Mouse (Mus musculus) adrenal gland, postnatal 14 days (tissue): ENCODE data around the gene Atp11a. TPM values are rescaled to one million over a fixed set of nuclear protein-coding genes. Genes with fewer than 3 reads are reported as not detected.

Experiments used
- DNase-seq: peaks from one replicate; pipeline ENCODE4 v3.0.0; 2021; ENCODE audit warnings: mixed read lengths
- total RNA-seq: library from RNA; stranded (reverse); gene quantifications from 2 replicates; pipeline ENCODE4 v1.2.3, GENCODE M21; 2021

Gene Atp11a
- total RNA-seq, 1 experiment from 2014 or later: 72.1 TPM

DNA sequence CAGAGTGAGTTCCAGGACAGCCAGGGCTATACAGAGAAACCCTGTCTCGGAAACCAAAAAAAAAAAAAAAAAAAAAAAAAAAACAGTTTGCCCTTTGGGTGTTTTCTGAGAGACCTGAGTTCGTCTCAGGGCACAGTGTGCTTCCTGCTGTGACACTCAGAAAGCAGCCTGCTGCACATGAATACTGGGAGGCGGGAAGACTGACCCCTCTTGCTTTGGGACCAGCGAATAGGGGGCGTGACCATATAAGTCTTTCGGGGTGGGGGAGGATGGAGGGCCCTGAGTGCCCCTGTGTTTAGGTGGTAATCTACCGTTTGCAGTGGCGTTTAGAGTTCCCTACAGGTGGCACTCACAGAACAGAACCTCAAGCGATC, 116.2 kb downstream of the Atp11a start:
- no peak for DNase-seq

DNA sequence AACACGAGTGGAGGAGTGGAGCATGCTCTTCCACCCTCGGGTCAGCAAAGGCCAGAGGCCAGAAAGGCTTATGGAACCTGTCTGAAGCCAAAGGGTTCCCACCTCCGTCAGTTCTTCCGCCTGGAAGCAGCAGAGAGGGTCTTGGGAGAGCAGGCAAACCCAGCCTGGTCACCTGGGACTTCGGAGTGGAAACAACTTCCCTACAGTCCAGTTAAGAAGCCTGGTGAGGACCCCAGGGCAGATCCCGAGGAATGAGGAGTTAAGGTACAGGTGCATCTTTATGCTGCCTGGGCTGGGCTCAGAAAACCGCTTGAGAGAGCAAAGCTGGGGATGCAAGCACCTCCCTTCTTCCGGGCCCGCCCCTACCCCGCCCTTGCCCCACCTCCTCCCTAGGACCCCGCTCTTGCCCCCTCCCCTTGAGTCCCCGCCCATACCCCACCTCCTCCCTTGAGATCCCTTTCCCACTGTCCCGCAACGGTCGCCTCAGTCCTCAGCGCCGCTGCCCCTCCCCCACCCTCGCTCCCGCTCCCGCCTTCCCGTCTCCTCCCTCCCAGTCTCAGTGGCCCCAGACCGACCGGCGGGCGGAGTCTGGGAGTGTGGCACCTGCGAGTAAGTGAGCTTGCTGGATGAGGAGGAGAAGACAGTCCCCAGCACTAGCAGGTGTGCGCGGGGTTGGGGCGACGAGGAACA, 116.7 kb downstream of the Atp11a start, which contains the start of gene Mcf2l:
TSS of gene Mcf2l (plus strand) at position 450 of the 690 bp plus-strand sequence.
- DNase-seq: peak; percentile 62

DNA sequence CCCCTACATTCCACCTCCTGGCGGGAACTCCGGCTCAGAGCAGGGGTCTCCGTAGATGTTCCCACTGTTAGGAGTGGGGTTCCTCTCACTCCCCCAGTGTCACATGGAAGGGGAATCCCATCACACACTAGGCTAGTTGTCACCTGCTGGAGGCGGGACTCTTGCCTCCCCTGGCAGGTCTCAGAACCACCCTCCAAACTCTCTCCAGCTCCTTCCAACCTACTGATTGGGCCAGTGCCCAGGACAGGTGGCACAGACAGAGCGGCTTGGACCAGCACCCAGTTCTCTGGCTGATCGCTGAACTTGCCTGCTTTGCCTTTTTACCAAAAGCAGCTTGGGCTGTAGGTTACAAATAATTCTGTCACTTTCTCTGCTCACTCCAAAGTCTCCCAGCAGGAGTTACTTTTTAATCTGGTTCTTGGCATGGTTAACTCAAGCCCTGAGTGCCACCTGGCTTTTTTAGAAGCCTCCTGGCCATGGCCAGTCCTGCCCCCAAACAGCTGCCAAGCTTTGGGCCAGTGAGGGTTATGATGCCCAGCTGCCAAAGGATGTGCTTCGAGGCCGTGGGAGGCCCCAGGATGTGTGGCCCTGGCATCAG, 117.5 kb downstream of the Atp11a start:
- no peak for DNase-seq

DNA sequence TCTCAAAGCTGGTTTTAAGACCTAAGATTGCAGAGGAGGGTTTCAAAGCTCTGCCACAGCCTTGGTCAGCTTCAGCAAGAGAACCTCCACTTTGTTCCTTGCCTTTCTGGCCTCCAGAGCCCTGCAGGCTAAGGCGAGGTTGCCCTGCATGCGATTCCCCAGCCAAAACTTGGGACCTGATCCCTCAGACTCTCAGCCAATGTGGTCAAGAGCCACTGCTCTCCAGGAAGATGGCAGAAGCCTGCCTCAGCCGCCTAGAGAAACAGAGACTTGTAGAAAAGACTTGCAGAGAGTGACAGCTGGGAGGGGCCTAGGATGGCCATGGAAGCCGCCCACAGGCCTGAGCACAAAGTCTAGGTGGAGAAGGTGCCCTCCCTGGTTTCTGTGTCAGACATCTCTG, 118.2 kb downstream of the Atp11a start:
- no peak for DNase-seq

DNA sequence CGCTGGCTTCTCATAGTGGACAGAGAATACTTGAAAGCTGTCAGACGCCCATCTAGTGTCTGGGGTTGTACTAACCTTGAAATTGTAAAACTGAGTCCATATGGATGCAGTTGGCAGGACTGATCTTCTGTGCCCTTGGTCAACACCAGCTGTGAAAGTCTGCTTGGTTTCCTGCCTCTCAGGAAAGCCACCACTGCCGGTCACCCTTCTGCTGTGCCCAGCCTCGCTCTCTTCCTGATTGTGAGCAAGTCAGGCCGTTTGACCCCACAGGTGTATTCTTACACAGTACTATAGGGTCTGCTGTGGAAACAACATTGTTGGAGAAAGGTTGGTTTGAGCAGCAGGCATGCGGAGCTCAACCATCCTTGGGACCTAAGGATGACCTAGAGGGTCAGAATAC, 120.3 kb downstream of the Atp11a start:
- DNase-seq: no peak

DNA sequence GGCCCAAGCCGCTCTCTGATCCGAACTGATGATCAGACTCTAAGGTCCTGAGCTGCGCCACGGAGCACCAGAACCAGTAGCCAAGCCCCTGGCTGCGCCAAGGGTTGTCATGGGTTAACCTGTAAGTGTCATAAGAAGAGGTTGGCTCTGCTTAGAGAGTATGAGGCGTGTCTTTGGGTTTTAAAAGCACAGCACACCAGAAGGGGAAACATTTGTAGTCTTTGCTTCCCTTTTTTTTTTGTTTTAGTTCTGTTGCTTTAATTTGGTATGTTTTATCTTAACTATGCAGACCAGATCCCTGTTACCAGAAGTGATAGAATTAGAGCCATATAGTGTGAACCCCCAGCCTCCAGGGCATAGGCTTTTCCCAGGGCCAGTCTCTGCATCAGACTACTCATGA, 123.3 kb downstream of the Atp11a start:
- DNase-seq: no peak

DNA sequence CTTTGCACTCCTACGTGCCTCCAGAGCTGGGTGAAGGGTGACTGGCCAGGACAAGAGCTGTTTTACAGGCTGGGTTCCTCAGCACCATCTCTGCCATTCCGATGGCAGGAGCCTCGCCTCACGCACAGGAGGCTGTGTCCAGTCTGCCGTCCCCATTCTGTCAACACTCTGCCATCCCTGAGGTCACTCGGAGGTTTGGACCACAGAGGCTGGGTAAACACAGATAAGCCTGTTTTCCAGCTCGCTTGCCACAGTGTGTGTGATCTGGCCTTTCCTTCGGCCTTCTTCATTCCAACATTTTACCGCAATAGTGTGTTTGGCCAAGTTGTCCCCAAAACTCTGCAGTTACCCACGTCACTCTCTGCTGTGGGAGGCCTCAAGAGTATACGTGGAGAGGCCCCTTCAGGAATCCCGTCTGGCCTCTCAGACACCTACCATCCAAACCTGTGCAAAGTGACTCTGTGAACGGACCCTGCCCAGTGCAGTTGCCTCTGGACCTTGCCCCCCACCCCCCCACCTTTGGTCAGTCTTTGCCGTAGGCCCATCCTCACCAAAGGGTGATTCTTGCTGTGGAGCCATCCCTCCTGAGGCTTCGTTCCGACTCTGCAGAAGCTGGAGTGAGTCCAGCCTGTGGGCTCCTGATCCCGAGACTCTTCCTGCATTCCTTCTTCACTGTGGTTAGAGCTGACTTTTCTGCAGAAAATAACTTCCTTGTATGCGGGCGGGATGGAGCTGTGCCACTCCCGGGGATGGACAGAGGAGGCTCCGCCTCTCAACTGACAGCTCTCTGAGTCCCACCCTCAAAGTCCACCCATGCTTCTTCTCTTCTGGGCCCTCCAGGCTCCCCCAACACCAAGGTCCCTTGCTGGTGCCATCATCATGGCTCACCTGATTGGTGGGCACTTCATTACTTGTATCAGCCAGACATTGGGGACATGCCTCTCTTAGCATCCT, 126.5 kb downstream of the Atp11a start:
- DNase-seq: no peak

DNA sequence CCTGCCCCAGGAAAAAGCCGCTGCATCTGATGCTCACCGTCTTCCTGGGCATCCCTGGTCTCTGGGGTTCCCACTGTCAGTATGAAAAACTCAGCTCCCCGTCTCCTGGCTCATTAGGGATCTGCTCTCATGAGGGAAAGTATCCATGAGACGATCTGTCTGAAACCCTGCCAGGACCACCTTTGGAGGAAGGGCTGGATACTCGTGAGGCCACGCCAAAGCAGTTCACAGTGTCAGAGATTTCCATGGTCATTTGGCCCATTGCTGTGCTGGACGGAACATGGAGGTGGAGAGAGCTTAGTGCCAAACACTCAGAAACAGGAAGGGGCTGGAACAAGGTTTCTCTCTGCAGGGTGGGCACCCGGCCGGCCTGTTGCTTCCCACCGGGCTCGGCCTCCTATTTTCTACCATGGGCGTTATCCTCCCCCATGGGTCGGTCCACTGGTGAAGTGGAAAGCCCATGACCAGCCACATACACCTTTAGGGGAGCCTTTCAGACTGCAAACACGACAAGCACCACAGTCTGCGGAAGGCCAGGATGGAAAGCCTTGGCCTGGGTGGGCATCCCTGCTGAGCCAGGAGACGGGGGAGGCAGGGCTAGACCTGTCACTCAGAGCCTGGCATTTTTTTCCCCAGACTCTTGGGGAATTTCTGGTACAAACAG, 131.1 kb downstream of the Atp11a start:
- no peak for DNase-seq

DNA sequence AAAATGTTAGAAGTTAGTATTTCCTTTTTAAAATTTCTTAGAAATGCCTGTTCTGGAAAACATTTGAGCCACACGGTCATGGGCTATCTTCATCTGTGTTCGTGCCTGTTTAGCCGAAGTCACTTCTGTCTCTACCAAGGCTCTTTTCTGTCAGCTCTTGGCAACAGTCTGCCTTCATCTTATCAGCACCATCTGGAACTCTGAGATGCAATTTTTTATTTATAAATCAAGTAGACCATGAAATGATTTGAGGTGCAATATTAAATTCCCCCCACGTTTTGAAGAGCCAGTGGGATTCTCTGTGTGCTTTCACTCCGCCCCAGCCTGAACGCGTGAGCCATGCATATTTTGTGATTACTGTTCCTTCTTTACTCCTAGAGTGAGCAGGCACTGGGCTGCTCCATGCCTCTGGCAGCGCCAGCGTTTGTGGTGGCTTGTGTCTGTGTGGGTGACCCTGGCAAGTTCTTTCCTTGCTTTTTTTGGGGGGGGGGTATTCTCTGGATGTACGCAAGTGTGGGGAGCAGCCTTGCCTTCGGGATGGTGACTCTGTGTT, 132.3 kb downstream of the Atp11a start:
- DNase-seq: no peak

DNA sequence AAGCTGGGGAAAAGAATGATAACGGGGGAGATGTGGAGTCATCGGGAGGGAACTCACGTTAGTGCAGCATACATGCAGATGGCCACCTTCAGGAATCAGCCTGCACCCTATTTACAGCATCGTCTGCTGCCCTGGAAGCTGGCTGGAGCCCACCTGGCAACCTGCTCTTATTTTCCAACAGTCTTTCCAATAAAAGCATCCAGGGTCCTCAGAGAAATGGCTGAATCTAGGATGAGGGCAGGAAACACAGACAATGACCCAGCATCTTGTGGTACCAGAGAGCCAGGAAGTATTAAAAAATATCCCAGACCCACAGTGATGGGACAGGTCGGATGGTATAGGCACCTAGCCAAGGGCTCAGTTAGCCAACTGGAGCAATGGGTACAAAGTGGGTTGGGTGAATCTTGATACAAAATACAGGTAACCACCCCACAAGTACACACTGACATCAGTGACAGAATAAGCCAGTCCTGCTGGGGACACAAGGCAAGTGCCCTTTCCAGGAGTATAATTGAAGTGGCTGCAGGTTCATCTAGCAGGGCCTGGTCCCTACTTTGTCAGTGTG, 136.2 kb downstream of the Atp11a start:
- DNase-seq: no peak

DNA sequence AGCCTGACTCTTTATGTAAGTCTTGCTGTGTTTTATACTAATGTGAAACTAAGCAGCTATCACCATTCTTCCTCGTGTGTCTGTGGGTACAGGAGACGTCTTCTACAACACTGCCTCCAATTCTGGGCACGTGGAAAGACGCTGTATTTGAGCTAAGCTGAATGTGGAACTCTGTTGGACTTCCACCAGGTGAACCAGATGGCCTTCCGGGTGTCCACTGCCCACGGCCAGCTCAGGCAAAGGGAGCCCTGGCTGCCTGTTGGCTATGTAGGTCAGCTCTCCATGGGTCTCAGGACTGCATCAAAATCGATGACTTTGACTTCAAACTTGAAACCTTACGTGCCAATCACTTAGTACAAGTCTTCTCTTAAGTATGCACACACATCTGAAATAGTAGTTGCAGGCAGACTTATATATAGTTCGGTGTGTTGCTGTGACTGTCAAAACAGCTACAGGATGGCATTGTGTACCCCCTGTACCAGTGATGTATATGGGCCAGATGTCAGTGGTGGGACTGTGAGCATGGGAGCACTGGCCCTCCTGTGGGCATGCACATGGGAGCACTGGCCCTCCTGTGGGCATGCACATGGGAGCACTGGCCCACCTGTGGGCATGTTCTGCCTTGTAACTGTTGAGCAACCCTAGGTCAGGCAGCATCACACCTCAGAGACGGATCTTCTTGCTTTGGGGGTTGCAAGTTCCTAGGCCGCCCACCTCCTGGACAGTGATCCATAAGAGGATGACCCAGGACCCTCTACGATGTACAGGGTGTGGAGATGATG, 137.2 kb downstream of the Atp11a start:
- no peak for DNase-seq

DNA sequence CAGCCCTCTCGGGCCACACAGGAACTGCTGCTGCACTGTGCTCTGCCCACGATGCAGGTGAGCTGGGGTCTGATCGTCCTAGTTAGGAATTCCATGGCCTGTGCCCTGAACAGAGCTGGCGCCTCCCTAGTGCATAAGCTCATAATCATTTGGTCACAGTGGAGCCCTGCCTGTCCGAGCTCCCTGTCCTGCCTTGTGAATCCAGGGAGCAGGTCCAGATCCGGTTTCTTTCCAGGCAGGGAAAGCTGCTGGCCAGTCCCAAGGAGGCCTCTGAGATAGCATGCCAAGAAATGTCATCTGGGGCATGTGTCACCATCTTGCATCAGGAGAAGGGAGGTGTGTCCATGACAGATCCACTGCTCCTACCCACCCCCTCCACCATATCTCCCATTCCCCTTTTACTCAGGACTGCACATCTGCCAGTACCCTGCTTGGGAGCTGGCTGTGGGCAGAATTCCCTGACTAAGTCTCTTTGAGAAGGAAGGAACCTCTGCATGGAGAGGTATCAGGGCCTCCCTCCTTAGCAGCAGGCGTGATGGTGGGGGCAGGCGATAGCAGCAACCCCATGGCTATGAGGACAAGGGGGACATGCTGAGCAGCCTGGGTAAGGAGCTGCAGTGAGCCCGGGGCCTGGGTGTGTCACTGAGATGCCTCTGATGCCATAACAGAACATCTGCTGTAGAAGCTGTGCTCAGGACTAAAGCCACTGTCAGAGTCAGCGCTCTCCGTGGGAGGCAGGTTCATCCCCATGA, 138.1 kb downstream of the Atp11a start:
- DNase-seq: no peak

DNA sequence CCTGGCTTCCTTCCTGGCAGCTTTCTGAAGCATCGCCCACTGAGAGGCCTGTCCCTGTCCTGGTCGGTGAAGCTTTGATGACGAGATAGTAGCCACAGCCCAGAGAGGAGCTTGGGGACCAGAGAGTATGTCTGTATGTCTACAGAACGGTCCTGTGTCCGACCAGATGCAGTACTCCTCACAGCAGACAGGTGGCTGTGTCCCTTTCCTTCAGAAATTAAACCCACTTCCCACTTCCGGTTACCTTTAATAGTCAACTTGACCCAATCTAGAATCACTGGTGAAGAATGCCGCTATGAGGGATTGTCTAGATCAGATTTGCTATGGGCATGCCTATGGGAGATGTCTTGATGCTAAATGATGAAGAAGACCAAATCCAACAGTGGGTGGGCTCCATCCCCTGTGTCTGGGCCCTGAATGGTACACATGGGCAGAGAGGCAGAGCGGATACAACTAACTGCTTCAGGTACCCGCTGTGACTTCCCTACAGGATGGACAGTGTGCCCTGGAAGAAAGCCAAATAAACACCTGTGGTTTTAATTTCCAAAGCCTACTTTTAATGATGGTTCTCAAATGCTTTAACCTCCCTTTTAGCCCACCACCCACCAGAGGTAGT, 138.8 kb downstream of the Atp11a start:
- DNase-seq: no peak

DNA sequence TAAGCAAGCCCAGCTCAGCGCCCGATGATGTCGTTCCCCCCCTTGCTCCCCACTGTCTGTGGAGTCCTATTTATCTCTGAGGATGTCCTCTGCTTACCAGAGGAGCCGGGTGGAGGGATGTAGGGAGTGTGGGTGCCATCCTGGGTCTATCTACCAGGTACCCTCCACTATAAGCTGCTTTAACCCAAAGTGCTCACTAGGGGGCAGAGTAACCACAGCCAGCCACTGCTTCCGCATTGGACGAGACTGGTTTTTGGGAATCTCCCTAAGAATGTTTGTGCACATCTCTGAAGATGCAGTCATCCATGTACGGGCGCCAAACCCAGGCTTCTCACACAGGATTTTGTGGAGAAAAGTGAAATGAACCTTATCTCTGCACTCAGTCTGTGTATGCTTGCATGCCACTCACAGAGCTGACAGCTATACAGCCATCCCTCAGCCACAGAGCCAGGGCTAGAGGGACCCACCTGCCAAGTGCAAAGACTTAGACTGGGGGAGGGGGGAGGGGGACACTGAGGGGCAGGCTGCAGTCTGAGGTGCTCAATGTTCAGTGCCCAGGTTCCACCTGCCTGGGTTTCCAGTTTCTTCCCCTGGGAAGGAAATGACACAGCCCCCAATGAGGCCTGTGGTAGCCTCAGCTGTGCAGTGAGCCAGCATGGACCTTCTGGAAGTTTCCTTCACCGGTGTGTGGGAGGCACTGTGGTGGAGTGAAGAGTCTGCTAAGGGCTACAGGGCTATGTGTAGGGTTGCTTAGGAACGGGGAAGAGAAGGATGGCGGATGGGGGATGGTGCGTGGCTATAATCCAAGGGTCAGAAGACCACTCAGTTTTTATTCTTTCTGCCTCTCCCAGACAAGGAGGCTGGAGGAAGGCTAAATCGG, 139.9 kb downstream of the Atp11a start:
- peak; percentile 73 for DNase-seq

DNA sequence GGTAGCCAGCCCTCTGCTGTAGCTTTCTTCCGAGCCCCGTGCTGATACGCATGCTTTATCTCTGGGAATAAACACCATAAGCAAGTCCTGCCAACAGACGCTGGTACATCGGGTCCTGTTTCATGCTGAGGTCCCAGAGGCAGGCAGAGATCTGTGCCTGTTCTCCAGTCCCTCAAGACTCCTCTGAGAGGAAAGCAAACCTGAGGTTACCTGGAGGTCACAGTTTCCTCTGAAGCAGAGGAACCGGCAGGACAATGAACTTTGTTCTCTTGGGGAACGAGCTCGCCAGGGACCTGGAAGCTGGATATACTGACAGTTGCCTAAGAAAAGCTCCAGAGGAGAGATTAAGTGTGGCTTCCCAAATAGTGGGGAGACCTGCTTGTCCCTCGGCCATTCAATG, 141.0 kb downstream of the Atp11a start:
- peak; percentile 33 for DNase-seq

DNA sequence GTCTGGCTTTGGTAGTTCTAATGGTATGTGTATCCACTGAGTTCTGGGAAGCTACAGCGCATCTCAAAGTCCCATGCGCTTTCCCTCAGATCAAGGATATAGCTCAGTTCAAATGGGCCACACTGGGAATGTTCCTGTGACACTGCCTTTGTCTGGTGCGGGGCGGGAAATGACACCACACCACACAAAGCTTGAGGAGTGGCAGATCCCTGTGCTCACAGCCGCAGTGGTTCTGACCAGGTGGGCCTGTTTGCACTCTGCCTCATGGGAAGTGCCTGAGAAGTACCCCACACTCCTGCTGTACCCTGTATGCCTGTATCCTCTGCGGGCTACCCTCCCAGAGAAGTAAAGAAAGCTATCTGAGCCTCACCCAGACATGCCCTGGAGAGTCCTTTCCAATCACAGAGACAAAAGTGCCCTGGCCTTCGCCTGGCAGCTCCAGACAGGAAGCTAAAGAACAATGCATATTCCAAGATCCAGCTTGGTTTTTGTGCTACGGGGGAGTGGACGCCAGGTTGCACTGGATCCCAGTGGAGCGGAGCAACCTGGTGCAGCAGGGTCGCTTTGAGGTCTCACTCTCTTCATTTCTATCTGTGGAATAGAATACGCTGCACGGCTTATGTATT, 147.1 kb downstream of the Atp11a start:
- DNase-seq: no peak

DNA sequence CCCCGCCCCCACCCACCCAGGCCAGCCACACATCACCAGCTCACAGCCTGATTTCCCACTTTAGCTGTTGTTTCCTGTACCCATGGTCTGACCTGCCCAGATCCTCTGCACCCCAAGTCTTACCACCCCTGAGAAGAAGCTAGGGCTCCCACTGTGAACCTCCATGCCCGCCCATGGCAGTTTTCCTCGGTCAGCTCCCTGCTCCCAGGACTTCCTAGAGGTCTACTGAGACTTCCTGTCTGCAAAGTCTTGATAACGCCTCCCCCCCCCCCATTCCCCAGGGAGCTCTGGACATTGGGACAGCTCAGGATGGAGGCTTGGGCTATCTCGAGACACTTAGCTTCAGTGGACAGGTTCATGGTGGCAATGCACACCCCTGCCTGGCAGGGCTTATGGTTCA, 148.3 kb downstream of the Atp11a start:
- DNase-seq: no peak

DNA sequence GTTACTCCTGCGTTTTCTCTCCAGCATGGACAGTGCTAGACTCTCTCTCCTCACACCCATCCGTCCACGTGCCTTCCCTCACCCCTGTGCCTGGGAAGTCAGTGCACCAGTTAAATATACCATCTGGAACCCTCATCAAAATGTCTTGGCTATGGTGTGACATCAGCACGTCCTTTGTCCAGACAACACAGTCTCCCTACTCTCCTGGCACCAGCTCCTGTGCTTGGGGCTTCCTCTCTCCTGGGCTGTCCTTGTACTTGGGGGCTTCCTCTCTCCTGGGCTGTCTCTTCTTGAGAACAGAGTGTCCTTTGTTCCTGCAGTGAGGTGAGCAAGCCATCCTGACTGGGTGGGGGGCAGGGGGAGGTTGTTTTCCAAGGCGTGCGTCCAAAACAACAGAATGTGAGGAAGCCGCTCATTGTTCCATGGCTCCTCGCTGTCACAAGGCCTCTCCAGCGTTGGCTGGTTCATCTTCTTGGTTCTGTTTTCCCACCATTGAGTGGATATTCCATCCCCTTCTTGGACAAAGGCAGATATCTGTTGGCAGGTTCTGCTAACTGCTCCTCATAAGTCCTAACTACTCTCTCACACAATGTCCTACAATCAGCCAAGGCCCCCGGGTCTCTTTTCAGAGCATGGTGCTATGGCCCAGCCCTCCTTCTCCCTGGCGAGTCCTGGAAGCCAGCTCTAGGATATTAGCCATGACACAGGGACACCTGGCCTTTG, 148.9 kb downstream of the Atp11a start:
- peak; percentile 54 for DNase-seq
